In genomic region chr19:23273355-23274053, GRCm38 (mm10) we compare ENCODE assay signal across 8 mouse cellular contexts. TPM values are rescaled to one million over a fixed set of nuclear protein-coding genes. Genes with fewer than 3 reads are reported as not detected.
DNase-seq lines count a peak whose midpoint lies in the region; ATAC-seq lines count a peak whose summit lies in the region.

TSS of gene Smc5 (minus strand) at chr19:23273897.

- H3K4me3 ChIP-seq in embryonic facial prominence, embryonic 11.5 days (ENCODE audit: low read depth, low read length), result peak within 1 kb of the TSS; percentile 90
- peak within 1 kb of the TSS; percentile 82 for H3K4me3 ChIP-seq in limb, embryonic 10.5 days
- peak within 1 kb of the TSS; percentile 87 for H3K4me3 ChIP-seq in midbrain, embryonic 12.5 days

- H3K36me3 ChIP-seq in embryonic facial prominence, embryonic 11.5 days (replicated peaks; ENCODE audit: control insufficient read depth, insufficient read depth, low read depth, low read length), result no peaks in the 10 kb centered on the region
- peaks cover 12% of the 10 kb centered on the region for H3K36me3 ChIP-seq in limb, embryonic 10.5 days
- peaks cover 5% of the 10 kb centered on the region for H3K36me3 ChIP-seq in midbrain, embryonic 12.5 days

- H3K27ac ChIP-seq in embryonic facial prominence, embryonic 11.5 days (replicated peaks; ENCODE audit: low read depth, low read length), result peak within 1 kb of the TSS; percentile 56; the same call in 1 of the 2 replicates
- peak within 1 kb of the TSS; percentile 96 for H3K27ac ChIP-seq in limb, embryonic 10.5 days
- peak within 1 kb of the TSS; percentile 75 for H3K27ac ChIP-seq in midbrain, embryonic 12.5 days (replicated peaks)

- H3K27me3 ChIP-seq in embryonic facial prominence, embryonic 11.5 days (ENCODE audit: control insufficient read depth, insufficient read depth, low read length), result no peaks in the 10 kb centered on the region
- no peaks in the 10 kb centered on the region for H3K27me3 ChIP-seq in limb, embryonic 10.5 days (ENCODE audit: low read depth, poor library complexity, severe bottlenecking)
- no peaks in the 10 kb centered on the region for H3K27me3 ChIP-seq in midbrain, embryonic 12.5 days

- H3K9ac ChIP-seq in embryonic facial prominence, embryonic 11.5 days (replicated peaks; ENCODE audit: low read length), result peak within 1 kb of the TSS; percentile 94
- peak within 1 kb of the TSS; percentile 90 for H3K9ac ChIP-seq in midbrain, embryonic 12.5 days (replicated peaks)

- peak; percentile 88 for DNase-seq in 3134 (ENCODE audit: extremely low read depth, insufficient read length, low spot score)
- peak; percentile 96 for DNase-seq in adrenal gland, postnatal 25 days
- peak; percentile 90 for DNase-seq in embryonic facial prominence, embryonic 11.5 days (ENCODE audit: low spot score)
- peak; percentile 99 for DNase-seq in heart, adult 11 months
- peak; percentile 92 for DNase-seq in kidney, adult 18-20 months
- DNase-seq in limb, embryonic 10.5 days (ENCODE audit: low spot score), result peak; percentile 96
- DNase-seq in skeletal muscle tissue, adult 2 months (ENCODE audit: low read depth, low spot score), result peak; percentile 70

- under 1% methylated on average over 63 of the region's 69 CpGs for WGBS in embryonic facial prominence, embryonic 11.5 days
- WGBS in limb, embryonic 10.5 days, result 1% methylated on average over 69 of the region's 69 CpGs
- under 1% methylated on average over 69 of the region's 69 CpGs for WGBS in midbrain, embryonic 12.5 days

- peak within 1 kb of the TSS; percentile 50 for H3K4me2 ChIP-seq in embryonic facial prominence, embryonic 11.5 days (ENCODE audit: low read depth, low read length)
- peak within 1 kb of the TSS; percentile 62 for H3K4me2 ChIP-seq in midbrain, embryonic 12.5 days (replicated peaks)

- H3K4me1 ChIP-seq in embryonic facial prominence, embryonic 11.5 days (ENCODE audit: control insufficient read depth, insufficient read depth, low read length), result no peaks in the 10 kb centered on the region
- H3K4me1 ChIP-seq in limb, embryonic 10.5 days, result peaks cover 11% of the 10 kb centered on the region
- H3K4me1 ChIP-seq in midbrain, embryonic 12.5 days, result peaks cover 8% of the 10 kb centered on the region

- H3K9me3 ChIP-seq in embryonic facial prominence, embryonic 11.5 days (replicated peaks; ENCODE audit: control insufficient read depth, low read length), result no peaks in the 10 kb centered on the region
- H3K9me3 ChIP-seq in limb, embryonic 10.5 days (replicated peaks), result no peaks in the 10 kb centered on the region
- no peaks in the 10 kb centered on the region for H3K9me3 ChIP-seq in midbrain, embryonic 12.5 days

- ATAC-seq in embryonic facial prominence, embryonic 11.5 days (replicated peaks; ENCODE audit: insufficient number of reproducible peaks, low FRiP score, low TSS enrichment, low read depth), result peak; percentile 95
- peak; percentile 97 for ATAC-seq in midbrain, embryonic 12.5 days (ENCODE audit: low FRiP score, low read depth)

RNA-seq across cellular contexts. Expression of gene Smc5, which starts in this region (rescaled TPM):
- total RNA-seq in adrenal gland, postnatal 25 days (2021), result 31.2 and 35.6 TPM in 2 replicates
- polyA plus RNA-seq in embryonic facial prominence, embryonic 11.5 days (2014; fragmentation: Nextera tagmentation; extraction: Ambion mirVana), result 49.8 and 54.4 TPM in 2 replicates
- 40.1 and 49.4 TPM in 2 replicates for polyA plus RNA-seq in limb, embryonic 10.5 days (2016; fragmentation: Nextera tagmentation; extraction: Ambion mirVana)
- 47.6 and 55.6 TPM in 2 replicates for polyA plus RNA-seq in midbrain, embryonic 12.5 days (2016; fragmentation: Nextera tagmentation; extraction: Ambion mirVana)

Comparison
In these comparisons a context has a peak if more than half of its experiments do, and no peak if none do; other contexts are left out.
1. Peak in every context shown above with its lines: DNase-seq, ATAC-seq, H3K4me3 ChIP-seq and H3K27ac ChIP-seq.